Mouse (Mus musculus) left cerebral cortex, postnatal 10 days (tissue): ENCODE data around the gene Slc34a3. TPM values are rescaled to one million over a fixed set of nuclear protein-coding genes. Genes with fewer than 3 reads are reported as not detected.

Source experiments
- DNase-seq, 2 experiments: peaks; one replicate each; pipeline ENCODE4 v3.0.0; 2021 to 2022; ENCODE audit warnings: low spot score in 2 of 2, mixed read lengths in 1 of 2; ENCODE audit errors: extremely low spot score in 1 of 2
- intact Hi-C: fragments of 180-260 bp; cut with DNase I; formaldehyde crosslinking; loops from one replicate; pipeline ENCODE4 v1.15.1; 2025
- total RNA-seq, 2 experiments: library from RNA; stranded (reverse); gene quantifications; 2 replicates each; pipeline ENCODE4 v1.2.3; 2021

Gene Slc34a3
- total RNA-seq, 2 experiments from 2014 or later: not detected

DNA sequence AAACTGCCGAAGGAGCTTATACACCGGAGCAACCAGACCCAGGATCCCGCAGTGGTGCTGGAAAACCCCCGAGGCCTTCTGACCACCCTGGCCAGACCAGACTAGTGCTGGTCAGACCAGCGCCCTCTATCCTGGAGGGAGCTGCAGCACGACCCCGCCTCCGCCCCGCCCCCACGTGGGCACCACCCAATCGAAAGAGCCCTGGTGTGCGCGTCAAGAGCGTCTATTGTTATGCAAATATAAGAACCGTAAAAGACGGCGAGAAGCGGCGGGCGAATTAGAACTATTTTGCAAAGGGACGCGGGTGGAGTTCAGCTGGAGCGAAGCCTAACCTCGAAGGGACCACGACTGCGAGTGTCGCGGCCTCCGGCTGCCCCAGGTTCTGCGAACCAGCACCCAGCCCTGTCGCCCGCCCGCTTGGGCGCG lies 53.7 kb downstream of the Slc34a3 start, which contains the start of gene Nrarp:
TSS of gene Nrarp (plus strand) at position 281 of the 426 bp plus-strand sequence.
- intact Hi-C loops: no loop called here
- peak; percentile 95 to 98 for DNase-seq

DNA sequence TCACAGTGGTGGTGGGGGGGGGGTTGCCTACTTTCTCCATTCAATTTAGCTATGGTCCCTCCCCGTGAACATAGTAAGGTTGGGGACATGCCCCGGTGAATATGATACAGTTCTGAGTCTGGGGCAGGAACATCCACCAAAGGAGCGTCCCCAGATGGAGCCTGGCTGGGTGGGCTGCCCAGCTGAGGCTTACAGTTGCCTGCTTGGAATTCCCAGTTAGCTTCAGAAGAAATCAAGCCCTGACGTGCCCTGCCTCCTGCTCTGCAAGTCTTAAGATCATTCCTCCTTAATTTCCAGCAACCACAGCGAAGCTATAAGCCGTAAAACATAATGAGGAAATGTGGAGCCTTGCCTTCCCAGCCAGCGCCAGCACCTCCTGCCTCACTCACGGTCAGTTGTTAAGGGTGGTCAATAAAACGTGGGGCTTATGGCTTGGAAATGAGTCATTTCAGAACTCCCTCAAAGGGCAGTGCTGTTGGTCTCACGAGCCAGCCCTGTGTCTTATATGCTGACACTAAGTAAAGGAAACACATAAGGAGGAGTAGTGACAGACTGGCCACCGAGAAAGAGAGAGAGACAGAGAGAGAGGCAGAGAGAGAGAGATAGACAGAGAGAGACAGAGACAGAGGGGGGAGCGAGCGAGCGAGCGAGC lies 54.5 kb downstream of the Slc34a3 start:
- DNase-seq: no peak
- intact Hi-C loops: no loop called here

Other genes with a start within 250 kb of the Slc34a3 start
- gene Nsmf, start 180.0 kb downstream of the Slc34a3 start, total RNA-seq: 100 to 1,000 TPM; 566 to 585 TPM
- not detected for gene Entpd8, start 154.1 kb downstream of the Slc34a3 start, total RNA-seq
- gene Noxa1, start 139.2 kb downstream of the Slc34a3 start, total RNA-seq: not detected
- 10 to 100 TPM; 34.5 to 41.9 TPM for gene Nrarp, start 53.6 kb downstream of the Slc34a3 start, total RNA-seq
- gene Tor4a, start 37.5 kb downstream of the Slc34a3 start, total RNA-seq: 1 to 10 TPM; 1.8 to 1.9 TPM
- 10 to 100 TPM; 51.1 to 56.9 TPM for gene Nelfb, start 22.9 kb downstream of the Slc34a3 start, total RNA-seq
- gene Stpg3, start 19.7 kb downstream of the Slc34a3 start, total RNA-seq: not detected
- not detected for gene Fam166a, start 15.6 kb downstream of the Slc34a3 start, total RNA-seq
- gene Tubb4b, start 9.7 kb downstream of the Slc34a3 start, total RNA-seq: 100 to 1,000 TPM; 484 to 492 TPM
- not detected for gene Rnf224, start 2.4 kb upstream of the Slc34a3 start, total RNA-seq
- 100 to 1,000 TPM; 229 to 231 TPM for gene Rnf208, start 7.9 kb upstream of the Slc34a3 start, total RNA-seq
- gene Cysrt1, start 8.1 kb upstream of the Slc34a3 start, total RNA-seq: not detected
- 1 to 10 TPM in 1 of 2 experiments, not detected in 1; 2.4 TPM for gene AL732309.1, start 12.5 kb upstream of the Slc34a3 start, total RNA-seq
- gene Tmem203, start 21.1 kb upstream of the Slc34a3 start, total RNA-seq: 10 to 100 TPM; 30.5 to 31.4 TPM
- 10 to 100 TPM; 10.8 to 14.6 TPM for gene Tprn, start 28.3 kb upstream of the Slc34a3 start, total RNA-seq
- gene Ssna1, start 38.1 kb upstream of the Slc34a3 start, total RNA-seq: 10 to 100 TPM; 72.1 to 81.0 TPM
- gene Anapc2, start 38.1 kb upstream of the Slc34a3 start, total RNA-seq: 10 to 100 TPM; 79.7 to 85.1 TPM
- not detected for gene Tmem210, start 53.8 kb upstream of the Slc34a3 start, total RNA-seq
- not detected for gene Lrrc26, start 55.6 kb upstream of the Slc34a3 start, total RNA-seq
- gene Grin1, start 84.8 kb upstream of the Slc34a3 start, total RNA-seq: 100 to 1,000 TPM; 386 to 400 TPM
- gene Man1b1, start 98.0 kb upstream of the Slc34a3 start, total RNA-seq: 10 to 100 TPM; 57.6 to 64.0 TPM
- 10 to 100 TPM; 24.7 to 28.5 TPM for gene Dpp7, start 122.0 kb upstream of the Slc34a3 start, total RNA-seq
- 10 to 100 TPM in 1 of 2 experiments, 1 to 10 TPM in 1; 6.3 to 12.1 TPM for gene Uap1l1, start 131.3 kb upstream of the Slc34a3 start, total RNA-seq
- gene Sapcd2, start 138.0 kb upstream of the Slc34a3 start, total RNA-seq: 1 to 10 TPM; 9.6 to 9.9 TPM
- gene Entpd2, start 161.5 kb upstream of the Slc34a3 start, total RNA-seq: 10 to 100 TPM; 12.2 to 15.6 TPM
- 100 to 1,000 TPM; 401 to 408 TPM for gene Npdc1, start 165.0 kb upstream of the Slc34a3 start, total RNA-seq
- under 1 TPM; 0.22 to 0.41 TPM for gene Fut7, start 188.9 kb upstream of the Slc34a3 start, total RNA-seq
- gene Abca2, start 194.3 kb upstream of the Slc34a3 start, total RNA-seq: 100 to 1,000 TPM; 113 to 121 TPM
- gene Clic3, start 222.5 kb upstream of the Slc34a3 start, total RNA-seq: under 1 TPM in 1 of 2 experiments, not detected in 1; 0.87 TPM
- 10 to 100 TPM; 72.0 to 79.5 TPM for gene Paxx, start 226.7 kb upstream of the Slc34a3 start, total RNA-seq
- gene Ptgds, start 235.7 kb upstream of the Slc34a3 start, total RNA-seq: 1,000 to 10,000 TPM; 1,004 to 1,053 TPM